Mouse (Mus musculus) midbrain, postnatal 0 days (tissue): ENCODE measurements around the gene Prickle3. TPM values are rescaled to one million over a fixed set of nuclear protein-coding genes. Genes with fewer than 3 reads are reported as not detected.
A peak's percentile ranks its signal among the peaks of the same experiment; 100 is the strongest.

Experiments
- ATAC-seq: fragments of 200-750 bp; cut with Nextera tagmentation; 2 replicates; pipeline ENCODE4 v1.8.0; 2017; ENCODE audit warnings: moderate number of reproducible peaks, mild to moderate bottlenecking, moderate TSS enrichment, moderate library complexity; ENCODE audit not compliant: low FRiP score
- DNase-seq: peaks from one replicate; pipeline ENCODE4 v3.0.0-alpha.2; 2015; ENCODE audit warnings: low spot score
- H3K27ac ChIP-seq: fragments of 300-500 bp; sonication (generic); 2 replicates; pipeline ENCODE4 v1.5.1; 2014; ENCODE audit warnings: low read depth, mild to moderate bottlenecking, low read length, mixed read lengths
- H3K27me3 ChIP-seq: fragments of 300-500 bp; sonication (generic); 2 replicates; pipeline ENCODE4 v1.6.1; 2014; ENCODE audit warnings: low read length, control low read depth, mixed read lengths; ENCODE audit not compliant: insufficient read depth
- H3K36me3 ChIP-seq: fragments of 300-500 bp; sonication (generic); 2 replicates; pipeline ENCODE4 v1.6.1; 2014; ENCODE audit warnings: low read length, control low read depth, mixed read lengths; ENCODE audit not compliant: insufficient read depth
- H3K4me1 ChIP-seq: fragments of 300-500 bp; sonication (generic); 2 replicates; pipeline ENCODE4 v1.6.1; 2014; ENCODE audit warnings: mild to moderate bottlenecking, control low read depth, antibody characterized with exemption, low read length, mixed read lengths; ENCODE audit not compliant: insufficient read depth
- H3K4me2 ChIP-seq: fragments of 300-500 bp; sonication (generic); 2 replicates; pipeline ENCODE4 v1.6.1; 2014; ENCODE audit warnings: low read depth, mild to moderate bottlenecking, low read length, mixed read lengths; ENCODE audit not compliant: poor library complexity, severe bottlenecking
- H3K4me3 ChIP-seq: fragments of 300-500 bp; sonication (generic); 2 replicates; pipeline ENCODE4 v1.5.1; 2014; ENCODE audit warnings: low read depth, mild to moderate bottlenecking, low read length, moderate library complexity
- H3K9ac ChIP-seq: fragments of 300-500 bp; sonication (generic); replicated peaks from 2 replicates; pipeline ENCODE4 v1.6.1; 2014; ENCODE audit warnings: mild to moderate bottlenecking, low read length, moderate library complexity, mixed read lengths; ENCODE audit not compliant: poor library complexity, severe bottlenecking
- H3K9me3 ChIP-seq: fragments of 300-500 bp; sonication (generic); 2 replicates; pipeline ENCODE4 v1.6.1; 2016; ENCODE audit warnings: low read length, control low read depth
- CTCF ChIP-seq: IDR thresholded peaks from 2 replicates; pipeline ENCODE4 v1.5.1; 2016; ENCODE audit warnings: antibody characterized with exemption, mild to moderate bottlenecking
- WGBS: fragments of 180-500 bp; shearing (Covaris S2); extraction: QIAGEN DNeasy Blood & Tissue Kit; methylation state at CpG from one replicate; pipeline ENCODE4 v1.1.7; 2014; 5-methylcytosine and 5-hydroxymethylcytosine counted together
- polyA plus RNA-seq: library from polyadenylated mRNA; unstranded; fragments of >200 nt; fragmentation: Nextera tagmentation; extraction: Ambion mirVana; gene quantifications from 2 replicates; pipeline ENCODE4 v1.2.1, GENCODE M21; 2015
- total RNA-seq: library from RNA; depleted of rRNA; stranded (reverse); fragments of >200 nt; gene quantifications from 2 replicates; pipeline ENCODE4 v1.2.3, GENCODE M21; 2014

Prickle3 gene
- total and polyA plus RNA-seq, 2 experiments from 2014 or later, result 1.1 to 1.6 TPM

DNA sequence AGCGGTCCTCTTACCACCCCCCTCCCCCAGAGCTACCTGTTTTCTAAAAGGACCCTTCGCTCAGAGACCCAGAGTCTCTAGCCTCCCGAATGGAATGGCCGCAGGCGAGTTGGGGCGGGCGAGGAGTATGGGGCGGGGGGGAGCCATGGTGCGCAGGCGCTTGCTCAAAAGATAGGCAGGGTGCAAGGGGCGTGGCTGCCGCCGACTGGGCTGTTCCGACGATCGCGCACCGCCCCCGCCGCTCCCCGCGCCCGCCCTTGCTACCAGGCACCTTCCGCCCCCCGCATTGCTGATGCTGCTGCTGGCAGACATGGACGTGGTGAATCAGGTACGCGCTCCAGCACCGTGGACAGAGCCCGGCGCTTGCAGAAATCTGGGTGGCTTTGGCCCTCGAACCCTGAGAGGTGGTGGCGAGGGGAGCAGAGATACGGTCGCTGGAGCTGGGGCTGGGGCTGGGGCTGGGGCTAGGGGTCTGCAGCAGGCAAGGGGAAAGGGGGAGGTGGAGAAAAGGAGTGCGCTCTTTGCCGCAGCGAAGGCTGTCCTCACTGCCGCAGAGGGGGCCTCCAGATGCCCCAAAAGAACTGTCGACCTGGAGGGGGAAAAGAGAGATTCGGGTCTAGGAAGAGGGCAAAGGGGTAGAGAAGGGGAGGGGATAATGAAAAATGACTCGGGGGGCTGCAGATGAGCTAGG lies 18.5 kb upstream of the Prickle3 start, which contains the start of gene Syp:
Gene Syp, plus strand, starts transcription at position 71 of the 691 bp plus-strand sequence.
- Histone ChIP-seq H3K27ac (peak within 1 kb of the TSS; percentile 72), H3K9me3 (no peaks in the 10 kb centered on the region), H3K4me3 (peak within 1 kb of the TSS; percentile 49), H3K27me3 (no peaks in the 10 kb centered on the region), H3K4me2 (peak within 1 kb of the TSS; percentile 57), H3K36me3 (peaks cover 4% of the 10 kb centered on the region; the same call in 1 of the 2 replicates), H3K9ac (peak within 1 kb of the TSS; percentile 80), H3K4me1 (no peaks in the 10 kb centered on the region)
- 13% methylated on average over 24 of the region's 42 CpGs for WGBS
- TF ChIP-seq CTCF, result no peak
- DNase-seq (peak; percentile 85), ATAC-seq (peak; percentile 85)

- ATAC-seq, result peak; percentile 24; the same call in 1 of the 2 replicates
- no peaks in the 10 kb centered on the region for H3K9me3 ChIP-seq
Measured at GRCm38 (mm10) chrX:7639536-7640325, 17.3 kb upstream of the Prickle3 start.

DNA sequence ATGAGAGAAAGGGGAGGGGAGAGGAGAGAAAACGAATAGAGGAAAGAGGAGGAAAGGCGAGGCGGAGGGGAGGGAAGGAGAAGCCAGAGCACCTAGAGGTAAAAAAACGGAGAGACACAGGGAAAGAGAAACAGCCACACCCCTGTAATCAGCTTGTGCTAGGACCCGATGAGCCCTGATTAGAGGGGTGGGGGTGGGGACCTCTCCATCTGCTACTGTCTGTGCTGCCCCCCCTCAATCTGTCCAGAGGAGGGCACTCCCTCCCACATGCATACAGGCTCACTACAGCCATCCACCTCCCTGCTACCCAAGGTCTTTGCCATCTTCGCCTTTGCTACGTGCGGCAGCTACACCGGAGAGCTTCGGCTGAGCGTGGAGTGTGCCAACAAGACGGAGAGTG lies 16.3 kb upstream of the Prickle3 start:
- H3K4me2 ChIP-seq, result peak overlapping the region; percentile 57
- no peaks in the 10 kb centered on the region for H3K9me3 ChIP-seq
- H3K36me3 ChIP-seq, result peaks cover 6% of the 10 kb centered on the region; the same call in 1 of the 2 replicates
- no peaks in the 10 kb centered on the region for H3K4me1 ChIP-seq
- peak overlapping the region; percentile 14; the same call in 1 of the 2 replicates for H3K4me3 ChIP-seq
- ATAC-seq (no peak), DNase-seq (peak; percentile 1)
- TF ChIP-seq CTCF, result 0 out of 2 replicates have a peak, but pooled peaks have one; percentile 3
- no peak overlapping the region for H3K9ac ChIP-seq
- no peak overlapping the region for H3K27ac ChIP-seq
- WGBS, result 37% methylated on average over 12 of the region's 12 CpGs
- no peaks in the 10 kb centered on the region for H3K27me3 ChIP-seq

More at GRCm38 (mm10) chrX:7639536-7640325, 17.3 kb upstream of the Prickle3 start:
- Histone ChIP-seq H3K4me3 (peak overlapping the region; percentile 49), H3K36me3 (peaks cover 6% of the 10 kb centered on the region; the same call in 1 of the 2 replicates), H3K27me3 (no peaks in the 10 kb centered on the region), H3K4me2 (peak overlapping the region; percentile 57), H3K27ac (peak overlapping the region; percentile 72; the same call in 1 of the 2 replicates), H3K4me1 (no peaks in the 10 kb centered on the region), H3K9ac (peak overlapping the region; percentile 80)
- no peak for TF ChIP-seq CTCF
- DNase-seq, result peak; percentile 44
- whole genome bisulfite sequencing, result 23% methylated on average over 13 of the region's 13 CpGs

DNA sequence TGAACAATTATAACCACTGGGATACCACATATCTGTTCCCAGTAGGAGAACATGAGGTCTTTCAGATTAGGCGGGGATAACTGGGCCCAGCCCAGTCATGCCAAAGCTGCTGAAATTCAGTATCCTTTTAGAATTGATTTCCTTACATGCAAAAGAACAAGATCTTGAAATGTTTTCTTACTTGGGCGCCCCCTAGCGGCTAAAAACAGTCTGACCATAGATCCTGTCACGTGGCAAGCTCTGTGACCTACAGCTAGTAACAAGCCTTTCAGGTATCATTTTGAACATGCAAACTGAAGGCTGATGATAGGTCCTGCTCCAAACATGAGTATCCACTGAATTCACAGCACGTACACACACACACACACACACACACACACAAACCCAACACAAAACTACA lies 11.7 kb upstream of the Prickle3 start:
- 13% methylated on average over 5 of the region's 5 CpGs for WGBS
- Histone ChIP-seq H3K9ac (no peak overlapping the region), H3K4me3 (no peak overlapping the region), H3K27ac (no peak overlapping the region), H3K36me3 (peaks cover 6% of the 10 kb centered on the region; the same call in 1 of the 2 replicates), H3K27me3 (no peaks in the 10 kb centered on the region), H3K4me2 (no peak overlapping the region), H3K9me3 (no peaks in the 10 kb centered on the region), H3K4me1 (no peaks in the 10 kb centered on the region)
- DNase-seq (peak; percentile 76), ATAC-seq (no peak)
- TF ChIP-seq CTCF, result peak; percentile 76

DNA sequence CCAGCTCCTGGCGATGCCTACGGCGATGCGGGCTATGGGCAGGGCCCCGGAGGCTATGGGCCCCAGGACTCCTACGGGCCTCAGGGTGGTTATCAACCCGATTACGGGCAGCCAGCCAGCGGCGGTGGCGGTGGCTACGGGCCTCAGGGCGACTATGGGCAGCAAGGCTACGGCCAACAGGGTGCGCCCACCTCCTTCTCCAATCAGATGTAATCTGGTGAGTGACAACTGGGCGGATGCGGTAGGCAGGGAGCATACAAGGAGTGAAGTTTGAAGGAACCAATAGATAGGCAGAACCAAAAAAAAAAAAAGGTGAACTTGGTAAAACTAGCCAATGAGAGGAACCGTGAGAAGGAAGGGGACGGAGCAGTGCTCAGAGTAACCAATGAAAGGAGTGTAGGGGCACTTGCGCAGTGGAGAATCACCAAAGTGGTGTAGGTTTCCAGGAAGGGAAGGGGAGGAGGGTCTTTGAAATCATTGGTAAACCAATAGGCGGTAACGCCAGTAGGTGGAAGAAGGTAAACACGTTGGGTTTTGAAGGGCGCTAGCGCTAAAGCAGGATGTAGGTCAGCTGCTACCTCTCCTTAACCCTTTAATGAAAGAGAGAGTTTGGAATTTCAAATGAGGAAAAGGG lies 8.3 kb upstream of the Prickle3 start:
- Histone ChIP-seq H3K4me1 (no peaks in the 10 kb centered on the region), H3K4me3 (peak overlapping the region; percentile 25), H3K9ac (peak overlapping the region; percentile 42; the same call in 1 of the 2 replicates), H3K27me3 (no peaks in the 10 kb centered on the region), H3K36me3 (peaks cover 3% of the 10 kb centered on the region; the same call in 1 of the 2 replicates), H3K4me2 (peak overlapping the region; percentile 44), H3K9me3 (no peaks in the 10 kb centered on the region), H3K27ac (peak overlapping the region; percentile 71)
- ATAC-seq, result peak; percentile 94
- peak; percentile 91 for DNase-seq
- peak; percentile 41; the same call in 1 of the 2 replicates for TF ChIP-seq CTCF
- 28% methylated on average over 25 of the region's 25 CpGs for WGBS
